Mouse (Mus musculus): ENCODE results near the gene Pdpn.

DNA sequence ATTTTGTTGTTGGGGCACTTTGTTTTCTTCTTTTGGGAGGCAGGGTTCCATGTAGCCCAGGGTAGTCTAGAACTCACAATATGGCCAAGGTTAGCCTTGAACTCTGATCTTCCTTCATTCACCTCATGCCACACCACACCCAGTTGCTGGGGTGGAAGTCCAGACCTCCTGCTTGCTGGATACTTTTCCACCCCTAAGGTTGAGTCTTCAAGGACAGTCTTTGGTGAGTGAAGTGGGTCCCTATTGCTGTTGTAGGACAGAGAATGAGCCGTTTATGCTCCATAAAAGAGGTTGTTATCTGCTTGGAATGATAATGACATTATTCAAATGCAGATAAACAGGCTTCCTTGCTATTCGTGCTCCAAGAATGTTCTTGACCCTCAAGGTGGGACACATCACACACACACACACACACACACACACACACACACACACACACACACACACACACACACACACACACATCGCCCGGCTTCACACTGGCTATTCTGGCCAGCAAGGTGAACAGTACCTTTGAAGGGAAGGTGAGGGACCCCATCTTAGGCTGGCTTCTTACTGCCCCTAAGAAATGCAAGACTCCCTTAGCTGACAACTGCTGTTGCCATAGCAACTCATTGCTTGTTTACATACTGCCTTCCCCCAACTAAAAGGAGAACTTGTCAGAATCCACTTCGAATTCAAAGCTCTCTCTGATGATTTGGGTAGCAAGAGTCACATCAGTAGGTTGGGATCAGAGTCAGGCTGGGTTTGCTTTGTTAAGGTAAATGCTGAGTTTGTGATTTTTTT is 6.8 kb upstream of the Pdpn start:
- TF ChIP-seq GATA1 (IDR thresholded peaks at IDR 0.05; ENCODE audit: low read length) (no peak), TAL1 (IDR thresholded peaks at IDR 0.05; ENCODE audit: low read length) (no peak)
